Mouse (Mus musculus): ENCODE data around the gene Them5. TPM values are rescaled to one million over a fixed set of nuclear protein-coding genes. Genes with fewer than 3 reads are reported as not detected.

Them5 gene
- polyA plus RNA-seq, 1 experiment from 2014 or later, result 10.4 TPM

DNA sequence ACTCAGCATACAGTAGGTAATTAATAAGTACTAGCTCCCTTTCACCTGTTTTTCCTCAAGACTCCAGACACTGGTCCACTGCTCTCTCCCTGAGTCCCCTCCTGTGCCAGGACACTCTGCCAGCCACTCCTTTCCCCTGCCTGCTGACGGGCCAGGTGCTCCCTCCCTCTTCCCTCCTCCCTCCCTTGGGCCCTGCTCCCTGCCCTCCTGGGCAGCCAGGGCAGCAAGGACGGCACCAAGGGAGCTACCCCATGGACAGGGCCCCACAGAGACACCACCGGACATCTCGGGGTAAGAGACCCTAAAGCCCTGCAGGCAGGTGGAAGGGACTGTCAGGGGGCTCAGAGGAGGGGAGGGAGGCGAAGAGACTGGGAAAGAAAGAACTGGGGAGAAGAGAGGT lies 30.7 kb downstream of the Them5 start, which contains the start of gene Rorc:
Gene Rorc, plus strand, starts transcription at position 154 of the 400 bp plus-strand sequence.
- H3K4me2 ChIP-seq, result peak within 1 kb of the TSS; percentile 51
- ATAC-seq (ENCODE audit: insufficient read depth, low FRiP score, low read depth), result no peak; the same call in 1 of the 2 replicates
- peak within 1 kb of the TSS; percentile 35 for H3K4me3 ChIP-seq (replicated peaks)
- peaks cover 11% of the 10 kb centered on the region for H3K4me1 ChIP-seq
- WGBS, result 20% methylated on average over 5 of the region's 5 CpGs
- no peaks in the 10 kb centered on the region for H3K36me3 ChIP-seq
- H3K9me3 ChIP-seq, result no peaks in the 10 kb centered on the region
- H3K9ac ChIP-seq, result no peak within 1 kb of the TSS
- H3K27me3 ChIP-seq (replicated peaks), result no peaks in the 10 kb centered on the region
- H3K27ac ChIP-seq, result peak within 1 kb of the TSS; percentile 54

DNA sequence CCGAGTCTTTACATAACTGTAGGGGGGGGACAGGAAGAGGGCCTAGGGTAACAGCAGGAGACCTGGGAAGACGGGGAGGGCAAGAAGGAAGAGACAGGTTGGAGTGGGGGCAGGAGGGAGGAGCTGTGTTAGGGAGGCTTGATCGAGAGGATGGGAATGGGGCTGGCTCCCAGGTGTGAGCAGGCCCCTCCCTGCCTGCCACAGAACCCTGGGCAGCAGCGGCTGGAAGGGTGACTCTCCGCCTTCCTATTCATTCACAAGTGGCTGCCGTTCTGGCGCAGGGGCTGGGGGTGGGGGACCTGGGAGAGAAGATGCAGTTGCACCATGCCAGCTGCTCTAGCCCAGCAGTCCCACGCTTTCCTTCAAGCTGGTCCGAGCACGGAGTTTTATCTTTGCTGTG lies 31.2 kb downstream of the Them5 start:
- H3K36me3 ChIP-seq, result no peaks in the 10 kb centered on the region
- peak; percentile 17; the same call in 1 of the 2 replicates for ATAC-seq (ENCODE audit: insufficient read depth, low FRiP score, low read depth)
- peak overlapping the region; percentile 51 for H3K4me2 ChIP-seq
- 5% methylated on average over 10 of the region's 10 CpGs for WGBS
- no peak overlapping the region for H3K9ac ChIP-seq
- peak overlapping the region; percentile 35 for H3K4me3 ChIP-seq (replicated peaks)
- no peaks in the 10 kb centered on the region for H3K9me3 ChIP-seq
- peaks cover 11% of the 10 kb centered on the region for H3K4me1 ChIP-seq
- H3K27ac ChIP-seq, result peak overlapping the region; percentile 54; the same call in 1 of the 2 replicates
- no peaks in the 10 kb centered on the region for H3K27me3 ChIP-seq (replicated peaks)

DNA sequence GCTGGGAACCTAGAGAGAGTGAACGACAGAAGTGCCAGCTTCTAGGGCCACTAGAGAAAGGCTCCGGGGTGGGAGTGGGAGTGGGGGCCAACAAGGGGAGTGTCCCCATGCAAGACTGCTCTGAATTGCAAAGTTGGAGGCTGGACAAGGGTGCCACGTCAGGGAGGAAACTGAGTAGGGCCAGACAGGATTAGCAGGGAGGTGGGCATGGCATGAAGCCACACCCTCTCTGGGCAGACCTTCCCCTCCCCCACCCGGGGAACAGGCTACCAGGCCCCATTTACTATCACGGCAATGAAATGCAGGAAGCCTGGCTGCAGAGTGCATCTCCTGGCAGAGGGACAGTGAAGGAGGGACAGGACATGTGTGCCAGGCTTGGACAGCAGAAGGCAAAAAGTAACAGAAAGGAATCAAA lies 31.7 kb downstream of the Them5 start:
- H3K4me3 ChIP-seq (replicated peaks), result peak overlapping the region; percentile 35
- no peaks in the 10 kb centered on the region for H3K27me3 ChIP-seq (replicated peaks)
- peak overlapping the region; percentile 51 for H3K4me2 ChIP-seq
- no peaks in the 10 kb centered on the region for H3K9me3 ChIP-seq
- H3K27ac ChIP-seq, result no peak overlapping the region
- H3K4me1 ChIP-seq, result peaks cover 11% of the 10 kb centered on the region
- peak; percentile 28; the same call in 1 of the 2 replicates for ATAC-seq (ENCODE audit: insufficient read depth, low FRiP score, low read depth)
- WGBS, result 3% methylated on average over 5 of the region's 5 CpGs
- no peaks in the 10 kb centered on the region for H3K36me3 ChIP-seq
- H3K9ac ChIP-seq, result no peak overlapping the region

DNA sequence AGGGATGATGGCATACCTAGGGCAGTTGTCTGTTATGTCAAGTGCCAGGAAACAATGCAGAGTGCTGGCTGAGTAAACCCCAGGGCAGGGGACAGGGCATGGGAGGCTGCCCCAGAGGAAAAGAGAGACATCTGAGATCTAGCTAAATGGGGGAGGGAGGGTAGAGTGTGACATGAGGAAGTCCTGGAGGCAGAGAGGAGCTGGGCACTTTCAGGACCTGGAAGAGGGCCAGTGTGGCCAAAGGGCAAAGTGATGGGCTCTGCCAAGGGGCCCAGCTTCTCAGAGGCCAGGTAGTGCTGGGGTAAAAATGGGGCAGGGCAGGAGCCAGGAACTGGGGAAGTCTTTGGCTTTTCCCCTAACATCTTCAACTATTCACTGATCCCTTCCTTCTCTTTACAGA lies 32.7 kb downstream of the Them5 start:
- no peak for ATAC-seq (ENCODE audit: insufficient read depth, low FRiP score, low read depth)
- no peak overlapping the region for H3K4me3 ChIP-seq (replicated peaks)
- no peaks in the 10 kb centered on the region for H3K36me3 ChIP-seq
- H3K27ac ChIP-seq, result no peak overlapping the region
- H3K4me2 ChIP-seq, result no peak overlapping the region
- H3K9me3 ChIP-seq, result no peaks in the 10 kb centered on the region
- H3K27me3 ChIP-seq (replicated peaks), result no peaks in the 10 kb centered on the region
- peaks cover 11% of the 10 kb centered on the region for H3K4me1 ChIP-seq
- no peak overlapping the region for H3K9ac ChIP-seq

DNA sequence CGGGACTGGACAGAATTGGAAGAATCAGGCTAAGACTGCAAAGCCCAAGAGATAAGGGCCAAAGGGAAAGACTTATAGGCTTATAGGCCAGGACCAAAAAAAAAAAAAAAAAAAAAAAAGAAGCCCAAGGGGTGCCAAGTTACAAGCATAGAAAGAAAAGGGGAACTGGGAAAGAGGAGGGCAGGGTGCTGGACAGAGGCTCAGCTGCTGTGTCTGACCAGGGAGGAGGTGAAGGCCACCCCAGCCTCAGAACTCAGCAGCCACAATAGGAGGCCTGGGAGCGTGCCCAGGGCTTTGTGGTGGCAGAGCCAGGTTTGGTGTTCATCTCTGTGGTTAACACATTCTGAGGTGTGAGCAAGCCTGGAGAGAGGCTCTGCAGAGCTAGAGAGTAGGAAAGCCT lies 33.2 kb downstream of the Them5 start:
- Histone ChIP-seq H3K9ac (no peak overlapping the region), H3K4me3 (replicated peaks) (no peak overlapping the region), H3K9me3 (no peaks in the 10 kb centered on the region), H3K4me2 (no peak overlapping the region), H3K4me1 (peaks cover 11% of the 10 kb centered on the region), H3K27me3 (replicated peaks) (no peaks in the 10 kb centered on the region), H3K27ac (no peak overlapping the region), H3K36me3 (no peaks in the 10 kb centered on the region)
- no peak for ATAC-seq (ENCODE audit: insufficient read depth, low FRiP score, low read depth)
- WGBS, result 84% methylated on average over 2 of the region's 2 CpGs

DNA sequence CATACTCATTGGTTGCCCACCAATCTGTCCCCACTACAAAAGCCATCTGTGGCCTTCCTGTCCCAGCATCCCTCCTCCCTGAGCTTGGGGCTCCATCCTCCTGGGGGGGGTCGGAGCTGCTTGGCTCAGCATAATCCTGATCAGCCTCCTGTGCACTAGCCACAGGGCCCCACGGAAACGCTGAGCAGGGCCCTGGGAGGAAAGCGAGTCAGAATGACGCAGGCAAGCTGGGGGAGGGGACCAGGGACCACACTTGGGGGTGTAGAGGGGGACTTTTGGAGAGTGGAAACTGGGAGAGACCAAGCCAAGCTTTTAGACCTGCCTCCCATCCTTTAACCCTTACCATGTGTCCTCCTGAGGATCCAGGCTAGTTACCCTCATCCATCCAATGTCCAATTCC lies 34.0 kb downstream of the Them5 start:
- Histone ChIP-seq H3K9me3 (no peaks in the 10 kb centered on the region), H3K27ac (no peak overlapping the region), H3K4me2 (no peak overlapping the region), H3K4me1 (peaks cover 11% of the 10 kb centered on the region), H3K9ac (no peak overlapping the region), H3K27me3 (replicated peaks) (no peaks in the 10 kb centered on the region), H3K36me3 (no peaks in the 10 kb centered on the region), H3K4me3 (replicated peaks) (no peak overlapping the region)
- 50% methylated on average over 5 of the region's 5 CpGs for WGBS
- ATAC-seq (ENCODE audit: insufficient read depth, low FRiP score, low read depth), result no peak

DNA sequence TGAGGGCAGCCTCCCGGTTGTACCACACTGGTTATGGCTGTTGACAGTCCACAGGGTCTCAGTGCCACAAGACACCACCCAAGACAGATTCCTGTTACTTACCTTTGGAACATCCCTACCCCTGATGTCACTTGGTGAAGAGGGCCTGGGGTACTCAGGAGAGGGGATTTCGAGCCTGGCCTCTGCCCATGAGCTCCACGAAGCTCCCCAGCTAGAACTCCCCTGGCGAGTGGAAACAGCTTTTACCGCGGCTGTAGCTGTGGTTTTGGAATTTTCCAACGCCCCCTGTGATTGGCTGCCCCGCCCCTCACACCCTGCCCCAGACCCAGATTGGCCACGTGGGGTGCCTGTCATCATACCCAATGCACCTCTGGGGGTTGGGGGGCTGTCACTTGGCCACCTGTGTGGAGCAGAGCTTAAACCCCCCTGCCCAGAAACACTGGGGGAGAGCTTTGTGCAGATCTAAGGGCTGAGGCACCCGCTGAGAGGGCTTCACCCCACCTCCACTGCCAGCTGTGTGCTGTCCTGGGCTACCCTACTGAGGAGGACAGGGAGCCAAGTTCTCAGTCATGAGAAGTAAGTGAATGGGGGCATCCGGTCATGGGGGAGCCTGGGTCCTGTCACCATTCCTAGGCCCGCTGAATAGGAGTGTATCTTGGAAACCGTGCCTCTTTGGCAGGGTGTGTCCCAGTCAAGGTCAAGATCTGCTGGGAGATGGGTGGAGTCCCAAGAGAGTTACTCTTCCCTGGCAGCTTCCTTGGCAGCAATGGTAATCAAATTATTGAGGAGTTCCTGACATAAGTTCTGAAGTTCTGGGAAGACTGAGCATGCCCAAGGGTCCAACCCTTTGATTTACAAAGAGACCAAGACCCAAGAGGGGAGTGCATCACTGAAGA lies 35.4 kb downstream of the Them5 start:
- WGBS, result 18% methylated on average over 13 of the region's 13 CpGs
- H3K27me3 ChIP-seq (replicated peaks), result no peaks in the 10 kb centered on the region
- H3K4me1 ChIP-seq, result peaks cover 2% of the 10 kb centered on the region; the same call in 1 of the 2 replicates
- no peak overlapping the region for H3K4me3 ChIP-seq (replicated peaks)
- no peaks in the 10 kb centered on the region for H3K36me3 ChIP-seq
- ATAC-seq (ENCODE audit: insufficient read depth, low FRiP score, low read depth), result no peak
- no peak overlapping the region for H3K4me2 ChIP-seq
- no peaks in the 10 kb centered on the region for H3K9me3 ChIP-seq
- no peak overlapping the region for H3K27ac ChIP-seq
- no peak overlapping the region for H3K9ac ChIP-seq

DNA sequence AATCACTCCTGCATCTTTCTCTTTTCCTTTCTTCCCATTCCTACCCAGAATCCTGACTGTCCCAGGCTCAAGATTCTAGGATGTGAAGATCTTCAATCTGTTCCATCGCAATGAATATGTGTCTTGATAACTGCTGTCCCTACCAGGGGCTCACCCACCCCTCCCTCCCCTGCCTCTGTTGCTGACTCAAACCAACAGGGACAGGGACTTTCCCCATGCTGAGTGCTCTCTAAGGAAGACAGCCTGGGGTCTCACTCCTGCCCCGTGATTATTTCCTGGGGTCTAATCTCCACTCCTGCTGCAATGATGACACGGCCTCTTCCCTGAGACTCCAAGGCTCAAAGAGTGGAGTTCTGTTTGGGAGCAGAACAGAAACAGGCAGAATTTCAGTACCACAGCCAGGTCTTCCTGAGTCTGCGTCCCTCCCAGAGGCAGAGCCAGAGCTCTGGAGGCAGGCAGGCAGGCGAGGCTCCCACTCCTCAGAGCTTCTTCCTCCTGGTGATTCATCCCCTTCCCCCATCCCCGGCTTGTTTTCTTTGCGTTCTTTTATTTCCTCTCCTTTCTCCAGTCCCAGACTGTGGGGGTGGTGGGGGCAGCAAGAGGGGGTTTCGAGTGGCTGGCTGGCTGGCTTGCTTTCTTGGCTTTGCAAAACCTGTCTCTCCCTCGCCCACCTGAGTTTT lies 38.1 kb downstream of the Them5 start:
- H3K4me1 ChIP-seq, result no peaks in the 10 kb centered on the region
- no peak overlapping the region for H3K27ac ChIP-seq
- ATAC-seq (ENCODE audit: insufficient read depth, low FRiP score, low read depth), result no peak
- H3K4me2 ChIP-seq, result no peak overlapping the region
- H3K36me3 ChIP-seq, result no peaks in the 10 kb centered on the region
- H3K9me3 ChIP-seq, result no peaks in the 10 kb centered on the region
- WGBS, result 20% methylated on average over 9 of the region's 9 CpGs
- no peak overlapping the region for H3K9ac ChIP-seq
- H3K4me3 ChIP-seq (replicated peaks), result no peak overlapping the region
- no peaks in the 10 kb centered on the region for H3K27me3 ChIP-seq (replicated peaks)

DNA sequence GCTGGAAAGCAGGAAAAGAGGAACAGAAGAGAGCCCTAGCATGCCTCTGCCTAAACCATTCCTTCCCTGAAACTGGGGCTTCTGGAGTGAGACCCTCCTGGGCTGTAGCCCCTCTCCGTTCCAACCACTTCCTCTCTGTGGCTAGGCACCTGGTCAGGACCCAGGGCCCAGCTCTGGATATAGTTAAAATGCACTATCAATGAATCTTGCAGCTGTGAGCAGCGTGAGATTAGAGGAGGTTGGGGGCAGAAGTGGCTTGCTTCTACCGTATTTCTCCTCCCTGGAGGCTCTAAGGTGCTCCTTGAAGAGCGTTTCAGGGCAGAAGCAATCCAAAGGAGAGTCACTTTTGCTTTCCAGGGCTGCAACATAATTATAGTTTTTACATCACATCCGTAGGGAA lies 40.4 kb downstream of the Them5 start:
- H3K9ac ChIP-seq, result no peak overlapping the region
- WGBS, result 69% methylated on average over 5 of the region's 5 CpGs
- no peak overlapping the region for H3K4me2 ChIP-seq

DNA sequence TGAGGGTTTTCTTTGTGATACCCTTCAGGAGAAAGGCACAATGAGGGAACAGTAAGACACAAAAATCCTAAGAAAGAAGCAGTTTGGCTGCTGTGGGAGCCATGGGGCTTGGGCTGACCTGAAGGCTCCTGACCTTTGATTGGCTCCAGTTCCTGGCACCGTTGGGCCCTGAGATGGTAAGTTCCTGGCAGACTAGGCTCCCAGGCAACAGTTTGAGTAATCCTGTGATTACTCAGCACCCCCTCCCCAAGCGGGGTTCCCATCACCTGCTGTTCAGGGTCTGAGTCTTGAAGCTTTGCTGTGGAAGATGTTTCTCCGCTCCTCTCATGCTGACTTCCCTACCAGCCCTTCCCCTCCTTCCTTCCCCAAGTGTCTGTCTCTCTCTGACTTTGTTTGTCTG lies 41.6 kb downstream of the Them5 start:
- no peaks in the 10 kb centered on the region for H3K4me1 ChIP-seq
- H3K27me3 ChIP-seq (replicated peaks), result no peaks in the 10 kb centered on the region
- no peak overlapping the region for H3K27ac ChIP-seq
- no peak overlapping the region for H3K4me2 ChIP-seq
- WGBS, result 60% methylated on average over 3 of the region's 3 CpGs
- H3K9me3 ChIP-seq, result no peaks in the 10 kb centered on the region
- H3K36me3 ChIP-seq, result no peaks in the 10 kb centered on the region
- no peak for ATAC-seq (ENCODE audit: insufficient read depth, low FRiP score, low read depth)
- H3K4me3 ChIP-seq (replicated peaks), result no peak overlapping the region
- H3K9ac ChIP-seq, result no peak overlapping the region

More for the DNA sequence above, 40.4 kb downstream of the Them5 start:
- no peak for ATAC-seq (ENCODE audit: insufficient read depth, low FRiP score, low read depth)
- no peaks in the 10 kb centered on the region for H3K36me3 ChIP-seq
- H3K4me1 ChIP-seq, result no peaks in the 10 kb centered on the region
- no peak overlapping the region for H3K4me3 ChIP-seq (replicated peaks)
- H3K27me3 ChIP-seq (replicated peaks), result no peaks in the 10 kb centered on the region
- no peak overlapping the region for H3K27ac ChIP-seq
- H3K9me3 ChIP-seq, result no peaks in the 10 kb centered on the region

DNA sequence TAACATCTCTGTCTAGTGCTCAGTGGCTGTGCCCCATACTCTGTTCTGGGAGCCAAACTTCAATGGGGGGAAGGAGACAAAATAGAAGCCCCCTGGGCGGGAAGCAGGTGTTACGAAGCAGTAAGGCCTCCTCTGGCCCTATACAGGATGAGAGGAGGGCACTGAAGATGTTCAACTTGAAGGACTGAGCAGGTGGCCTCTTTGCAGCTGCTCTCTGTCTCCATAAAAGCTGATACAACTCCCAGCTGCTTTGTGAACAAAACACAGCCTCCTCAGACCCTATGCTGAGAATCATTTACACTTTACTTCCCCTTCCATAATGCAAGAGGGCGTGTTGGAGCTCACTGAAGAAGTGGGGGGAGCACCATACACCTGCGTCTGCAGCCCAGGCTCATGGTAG lies 44.8 kb downstream of the Them5 start:
- no peak for ATAC-seq (ENCODE audit: insufficient read depth, low FRiP score, low read depth)
- no peaks in the 10 kb centered on the region for H3K9me3 ChIP-seq
- no peak overlapping the region for H3K4me3 ChIP-seq (replicated peaks)
- no peak overlapping the region for H3K27ac ChIP-seq
- WGBS, result 47% methylated on average over 4 of the region's 4 CpGs
- no peaks in the 10 kb centered on the region for H3K36me3 ChIP-seq
- no peak overlapping the region for H3K4me2 ChIP-seq
- no peak overlapping the region for H3K9ac ChIP-seq
- no peaks in the 10 kb centered on the region for H3K27me3 ChIP-seq (replicated peaks)
- H3K4me1 ChIP-seq, result no peaks in the 10 kb centered on the region

DNA sequence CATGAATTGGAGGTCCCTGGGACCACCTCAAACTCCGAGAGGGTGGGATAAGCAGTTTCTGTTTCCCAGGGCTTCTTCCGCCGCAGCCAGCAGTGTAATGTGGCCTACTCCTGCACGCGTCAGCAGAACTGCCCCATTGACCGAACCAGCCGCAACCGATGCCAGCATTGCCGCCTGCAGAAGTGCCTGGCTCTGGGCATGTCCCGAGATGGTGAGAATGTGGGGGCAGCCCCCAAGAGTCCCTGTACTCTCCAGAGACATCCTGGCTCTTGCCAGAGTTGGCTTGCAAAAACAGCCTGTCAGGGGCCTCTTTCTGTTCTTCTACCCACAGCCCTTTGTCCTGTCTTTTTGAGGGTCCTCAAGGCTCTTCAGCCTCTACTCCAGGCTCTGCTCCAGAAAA lies 45.5 kb downstream of the Them5 start:
- H3K9ac ChIP-seq, result no peak overlapping the region
- H3K4me3 ChIP-seq (replicated peaks), result no peak overlapping the region
- H3K27me3 ChIP-seq (replicated peaks), result no peaks in the 10 kb centered on the region
- no peak overlapping the region for H3K27ac ChIP-seq
- no peak overlapping the region for H3K4me2 ChIP-seq
- no peaks in the 10 kb centered on the region for H3K36me3 ChIP-seq
- H3K4me1 ChIP-seq, result no peaks in the 10 kb centered on the region
- no peaks in the 10 kb centered on the region for H3K9me3 ChIP-seq
- 87% methylated on average over 10 of the region's 10 CpGs for WGBS
- ATAC-seq (ENCODE audit: insufficient read depth, low FRiP score, low read depth), result no peak
